19 mouse cellular contexts compared by ENCODE assay signal in the genomic region with DNA sequence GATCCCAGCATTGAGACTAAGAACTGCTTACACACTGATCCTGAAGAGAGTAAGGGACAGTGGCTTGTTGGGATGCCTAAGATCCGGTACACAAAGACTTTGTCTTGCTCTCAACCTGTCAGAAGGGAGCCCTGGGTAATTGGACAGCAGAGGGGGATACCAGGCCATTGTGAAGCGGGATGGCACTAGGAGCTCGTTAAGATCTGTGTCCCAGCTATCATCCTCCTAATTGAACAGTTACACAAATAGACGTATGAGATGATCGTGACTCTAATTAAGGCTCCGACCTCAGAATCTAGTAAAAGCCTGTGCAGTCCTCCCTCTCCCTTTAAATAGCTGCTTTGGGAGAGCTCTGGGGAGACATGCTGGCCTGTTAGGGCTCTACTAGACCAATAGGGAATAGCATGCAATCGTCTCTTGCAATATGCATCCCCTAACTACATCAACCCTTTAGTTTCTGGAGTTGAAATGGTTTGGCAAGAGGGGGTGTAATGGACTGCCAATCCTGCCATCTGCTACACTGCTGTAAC.
"Had no signal": no experiment of that assay in that cellular context is flagged by ENCODE, and none has a peak within 500 bp of the region (broad histone marks: within the 10 kb centered on the region; RNA-seq: fewer than 3 reads in every experiment).

No protein-coding gene starts in this region.

- H3K4me3 ChIP-seq: lung, embryonic 15.5 days; megakaryocyte, embryonic 14.5 days; midbrain, embryonic 13.5 days; midbrain, embryonic 15.5 days; neural tube, embryonic 12.5 days had no signal

- DNase-seq: liver, postnatal 0 days; lung, adult 2 months; lung, postnatal 14 days; lung, postnatal 36 days; right cerebral cortex, adult 18-20 months; right cerebral cortex, postnatal 25 days; right cerebral cortex, postnatal 4 days; spleen, adult 18-20 months; thymus, adult 18-20 months; thymus, postnatal 14 days; thymus, postnatal 36 days had no signal

- H3K4me1 ChIP-seq: megakaryocyte, embryonic 14.5 days; neural tube, embryonic 12.5 days had no signal

- H3K4me2 ChIP-seq: lung, embryonic 15.5 days; midbrain, embryonic 11.5 days; midbrain, embryonic 13.5 days; midbrain, embryonic 15.5 days; neural tube, embryonic 12.5 days had no signal

- H3K27me3 ChIP-seq: lung, embryonic 15.5 days; megakaryocyte, embryonic 14.5 days; midbrain, embryonic 13.5 days; midbrain, embryonic 15.5 days; neural tube, embryonic 12.5 days had no signal

- H3K9ac ChIP-seq: liver, postnatal 0 days; lung, embryonic 15.5 days; midbrain, embryonic 13.5 days; midbrain, embryonic 15.5 days; neural tube, embryonic 12.5 days had no signal

- H3K27ac ChIP-seq: lung, embryonic 15.5 days; macrophage; midbrain, embryonic 13.5 days; midbrain, embryonic 15.5 days; neural tube, embryonic 12.5 days had no signal

- ATAC-seq: liver, postnatal 0 days; lung, postnatal 0 days; midbrain, embryonic 13.5 days; midbrain, embryonic 15.5 days had no signal

- H3K9me3 ChIP-seq: lung, embryonic 15.5 days; megakaryocyte, embryonic 14.5 days; midbrain, embryonic 13.5 days; midbrain, embryonic 15.5 days; neural tube, embryonic 12.5 days had no signal

- H3K36me3 ChIP-seq: lung, embryonic 15.5 days; midbrain, embryonic 13.5 days; midbrain, embryonic 15.5 days; neural tube, embryonic 12.5 days had no signal
